In the genomic region with DNA sequence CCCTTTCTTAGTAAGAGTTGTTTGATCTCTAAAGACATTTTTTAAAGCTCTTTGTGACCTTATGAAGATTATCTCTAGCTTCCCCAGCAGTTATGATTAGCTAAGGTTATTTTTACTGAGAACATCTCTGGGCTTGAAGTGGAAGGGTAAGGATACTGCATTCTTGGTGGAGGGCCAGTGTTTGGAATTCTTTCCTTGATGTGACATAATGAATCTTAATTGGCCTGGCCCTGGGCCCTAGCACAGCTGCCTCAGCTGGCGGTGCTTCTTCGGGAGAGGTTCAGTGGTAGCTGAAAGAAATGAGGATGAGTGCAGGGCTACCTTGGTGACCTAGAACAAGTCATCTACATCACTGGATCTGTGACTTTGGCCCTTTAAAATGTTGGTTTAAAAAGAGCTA, we compare ENCODE assay signal across 18 mouse cellular contexts.
DNase-seq lines count a peak whose midpoint lies in the region; ATAC-seq and TF ChIP-seq lines count a peak whose summit lies in the region.
"Had no signal": no experiment of that assay in that cellular context is flagged by ENCODE, and none has a peak within 500 bp of the region (broad histone marks: within the 10 kb centered on the region; RNA-seq: fewer than 3 reads in every experiment).

No protein-coding gene starts in this region.

- ATAC-seq in intestine, embryonic 16.5 days, result peak; percentile 36; the same call in 1 of the 2 replicates
- ATAC-seq in intestine, postnatal 0 days, result no peak
- ATAC-seq in midbrain, embryonic 11.5 days (ENCODE audit: low FRiP score), result no peak
- ATAC-seq in midbrain, postnatal 0 days (ENCODE audit: low FRiP score), result no peak
- ATAC-seq: forebrain, embryonic 13.5 days; inflammation-experienced regulatory T-cells, adult 6 months; liver, embryonic 12.5 days; midbrain, embryonic 16.5 days had no signal

- no peak overlapping the region for H3K4me3 ChIP-seq in intestine, embryonic 16.5 days (ENCODE audit: low read length)
- no peak overlapping the region for H3K4me3 ChIP-seq in intestine, postnatal 0 days (ENCODE audit: low read depth, low read length)
- no peak overlapping the region for H3K4me3 ChIP-seq in midbrain, embryonic 11.5 days (ENCODE audit: low read depth, low read length)
- H3K4me3 ChIP-seq in midbrain, postnatal 0 days (ENCODE audit: low read depth, low read length), result no peak overlapping the region
- H3K4me3 ChIP-seq: forebrain, embryonic 13.5 days; liver, embryonic 12.5 days had no signal

- no peak for TF ChIP-seq CTCF in intestine, postnatal 0 days (IDR thresholded peaks at IDR 0.05; ENCODE audit: low read depth)
- no peak for TF ChIP-seq CTCF in midbrain, postnatal 0 days (IDR thresholded peaks at IDR 0.05)

- WGBS in intestine, embryonic 16.5 days, result 26% methylated on average over 2 of the region's 2 CpGs
- WGBS in intestine, postnatal 0 days, result 53% methylated on average over 2 of the region's 2 CpGs
- WGBS in midbrain, embryonic 11.5 days, result 45% methylated on average over 2 of the region's 2 CpGs
- 62% methylated on average over 2 of the region's 2 CpGs for WGBS in midbrain, postnatal 0 days

- H3K36me3 ChIP-seq in intestine, embryonic 16.5 days (ENCODE audit: control insufficient read depth, insufficient read depth, low read length), result no peaks in the 10 kb centered on the region
- no peaks in the 10 kb centered on the region for H3K36me3 ChIP-seq in intestine, postnatal 0 days (ENCODE audit: control insufficient read depth, insufficient read depth)
- H3K36me3 ChIP-seq in midbrain, embryonic 11.5 days (ENCODE audit: control insufficient read depth, insufficient read depth, low read length), result no peaks in the 10 kb centered on the region
- no peaks in the 10 kb centered on the region for H3K36me3 ChIP-seq in midbrain, postnatal 0 days (ENCODE audit: insufficient read depth, low read length)
- H3K36me3 ChIP-seq: liver, embryonic 12.5 days had no signal

- H3K4me1 ChIP-seq in intestine, embryonic 16.5 days (ENCODE audit: control insufficient read depth, insufficient read depth, low read length), result no peaks in the 10 kb centered on the region
- no peaks in the 10 kb centered on the region for H3K4me1 ChIP-seq in intestine, postnatal 0 days (replicated peaks; ENCODE audit: control insufficient read depth, insufficient read depth, low read length)
- H3K4me1 ChIP-seq in midbrain, embryonic 11.5 days (ENCODE audit: control insufficient read depth, insufficient read depth, low read length), result no peaks in the 10 kb centered on the region
- H3K4me1 ChIP-seq in midbrain, postnatal 0 days (ENCODE audit: insufficient read depth, low read length), result no peaks in the 10 kb centered on the region
- H3K4me1 ChIP-seq: forebrain, embryonic 13.5 days; liver, embryonic 12.5 days had no signal

- no peak overlapping the region for H3K9ac ChIP-seq in intestine, embryonic 16.5 days (ENCODE audit: low read depth, low read length)
- H3K9ac ChIP-seq in intestine, postnatal 0 days (ENCODE audit: low read depth, low read length), result no peak overlapping the region
- no peak overlapping the region for H3K9ac ChIP-seq in midbrain, embryonic 11.5 days (ENCODE audit: low read length)
- no peak overlapping the region for H3K9ac ChIP-seq in midbrain, postnatal 0 days (replicated peaks; ENCODE audit: low read length, poor library complexity, severe bottlenecking)
- H3K9ac ChIP-seq: forebrain, embryonic 13.5 days; liver, embryonic 12.5 days had no signal

- peak; percentile 12 for DNase-seq in adrenal gland, postnatal 14 days
- DNase-seq in adrenal gland, adult 2 months, result no peak
- DNase-seq in midbrain, embryonic 11.5 days (ENCODE audit: low spot score, missing footprints), result peak; percentile 82
- DNase-seq in midbrain, postnatal 0 days (ENCODE audit: low spot score), result no peak
- peak; percentile 3 for DNase-seq in mesoderm, embryonic 11.5 days (ENCODE audit: low read depth, low spot score)
- no peak for DNase-seq in right cerebral cortex, postnatal 4 days
- DNase-seq: adrenal gland, postnatal 36 days; cerebellum, postnatal 36 days; kidney, postnatal 25 days; right cerebral cortex, postnatal 14 days; thymus, postnatal 36 days had no signal

- no peak overlapping the region for H3K4me2 ChIP-seq in intestine, embryonic 16.5 days (ENCODE audit: low read depth, low read length)
- no peak overlapping the region for H3K4me2 ChIP-seq in intestine, postnatal 0 days (replicated peaks; ENCODE audit: low read depth)
- H3K4me2 ChIP-seq in midbrain, embryonic 11.5 days, result no peak overlapping the region
- no peak overlapping the region for H3K4me2 ChIP-seq in midbrain, postnatal 0 days (ENCODE audit: low read depth, low read length, poor library complexity, severe bottlenecking)
- H3K4me2 ChIP-seq: forebrain, embryonic 13.5 days; liver, embryonic 12.5 days had no signal

- no peaks in the 10 kb centered on the region for H3K27me3 ChIP-seq in intestine, embryonic 16.5 days (replicated peaks; ENCODE audit: control insufficient read depth, insufficient read depth, low read length)
- no peaks in the 10 kb centered on the region for H3K27me3 ChIP-seq in intestine, postnatal 0 days (replicated peaks; ENCODE audit: control insufficient read depth, insufficient read depth, low read length)
- peaks cover 2% of the 10 kb centered on the region; the same call in 1 of the 2 replicates for H3K27me3 ChIP-seq in midbrain, embryonic 11.5 days (ENCODE audit: control insufficient read depth, insufficient read depth, low read length)
- H3K27me3 ChIP-seq in midbrain, postnatal 0 days (ENCODE audit: insufficient read depth, low read length), result no peaks in the 10 kb centered on the region

- H3K9me3 ChIP-seq in intestine, embryonic 16.5 days (ENCODE audit: control insufficient read depth, low read length), result no peaks in the 10 kb centered on the region
- no peaks in the 10 kb centered on the region for H3K9me3 ChIP-seq in intestine, postnatal 0 days (ENCODE audit: control insufficient read depth)
- no peaks in the 10 kb centered on the region for H3K9me3 ChIP-seq in midbrain, embryonic 11.5 days (ENCODE audit: control insufficient read depth, low read length)
- no peaks in the 10 kb centered on the region for H3K9me3 ChIP-seq in midbrain, postnatal 0 days (ENCODE audit: low read length)
- H3K9me3 ChIP-seq: forebrain, embryonic 13.5 days; liver, embryonic 12.5 days had no signal

- H3K27ac ChIP-seq in intestine, embryonic 16.5 days (ENCODE audit: low read length), result no peak overlapping the region
- no peak overlapping the region for H3K27ac ChIP-seq in intestine, postnatal 0 days (ENCODE audit: low read depth, low read length)
- H3K27ac ChIP-seq in midbrain, embryonic 11.5 days (ENCODE audit: low read depth, low read length), result no peak overlapping the region
- no peak overlapping the region for H3K27ac ChIP-seq in midbrain, postnatal 0 days (ENCODE audit: low read depth, low read length)
- H3K27ac ChIP-seq: forebrain, embryonic 13.5 days; liver, embryonic 12.5 days; macrophage had no signal

Comparison
In these comparisons a context has a peak if more than half of its experiments do, and no peak if none do; other contexts are left out.
1. DNase-seq: peak in adrenal gland, postnatal 14 days (single experiment), midbrain, embryonic 11.5 days (single experiment) and mesoderm, embryonic 11.5 days (single experiment); none in adrenal gland, adult 2 months (single experiment), midbrain, postnatal 0 days (single experiment) and right cerebral cortex, postnatal 4 days (single experiment).